Mouse (Mus musculus): Measurements from ENCODE around the gene Eif4enif1. TPM values are rescaled to one million over a fixed set of nuclear protein-coding genes. Genes with fewer than 3 reads are reported as not detected.

Gene Eif4enif1
- polyA plus RNA-seq, 1 experiment: 43.1 TPM

- DNase-seq (ENCODE audit: low read depth, low spot score): no peak
- WGBS: 6% methylated on average over 8 of the region's 8 CpGs
These were observed 90.6 kb downstream of the Eif4enif1 start for GRCm38 (mm10) chr11:3292711-3293249.

- DNase-seq (ENCODE audit: low read depth, low spot score): no peak
- 72% methylated on average over 4 of the region's 4 CpGs for WGBS
These were observed 91.2 kb downstream of the Eif4enif1 start for GRCm38 (mm10) chr11:3293361-3293760.

Other genes with a start within 250 kb of the Eif4enif1 start
- gene Sfi1, start 8.9 kb upstream of the Eif4enif1 start, polyA plus RNA-seq (2012; rRNA removed): 14.1 and 20.9 TPM in 2 replicates
- 19.8 and 20.2 TPM in 2 replicates for gene Drg1, start 64.0 kb downstream of the Eif4enif1 start, polyA plus RNA-seq (2012; rRNA removed)
- gene Patz1, start 86.5 kb downstream of the Eif4enif1 start, polyA plus RNA-seq (2012; rRNA removed): 11.0 and 13.6 TPM in 2 replicates
- 5.2 and 6.7 TPM in 2 replicates for gene Pik3ip1, start 128.0 kb downstream of the Eif4enif1 start, polyA plus RNA-seq (2012; rRNA removed)
- 88.4 and 96.3 TPM in 2 replicates for gene Limk2, start 206.8 kb downstream of the Eif4enif1 start, polyA plus RNA-seq (2012; rRNA removed)
- 34.3 and 34.4 TPM in 2 replicates for gene Rnf185, start 250.0 kb downstream of the Eif4enif1 start, polyA plus RNA-seq (2012; rRNA removed)

All from large intestine, adult 2 months (tissue).